Mouse (Mus musculus) cerebellum, adult 2 months (tissue): Measurements from ENCODE around the gene Fam110c.

Experiments used
- CTCF ChIP-seq: fragments of 200-500 bp; IDR thresholded peaks from 2 replicates; pipeline ENCODE4 v1.5.1; 2011; ENCODE audit warnings: low read depth, mild to moderate bottlenecking, control low read depth, low read length, moderate library complexity, borderline replicate concordance; ENCODE audit not compliant: insufficient read depth
- POLR2A ChIP-seq: fragments of 200-500 bp; IDR thresholded peaks from 2 replicates; pipeline ENCODE4 v1.6.1; 2011; ENCODE audit warnings: low read length, control low read depth, borderline replicate concordance; ENCODE audit not compliant: insufficient read depth

GRCm38 (mm10) chr12:31080352-31080751 lies 6.7 kb downstream of the Fam110c start:
- TF ChIP-seq POLR2A, result no peak
- TF ChIP-seq CTCF, result no peak
